ENCODE assay signal across 11 mouse cellular contexts in the genomic region with DNA sequence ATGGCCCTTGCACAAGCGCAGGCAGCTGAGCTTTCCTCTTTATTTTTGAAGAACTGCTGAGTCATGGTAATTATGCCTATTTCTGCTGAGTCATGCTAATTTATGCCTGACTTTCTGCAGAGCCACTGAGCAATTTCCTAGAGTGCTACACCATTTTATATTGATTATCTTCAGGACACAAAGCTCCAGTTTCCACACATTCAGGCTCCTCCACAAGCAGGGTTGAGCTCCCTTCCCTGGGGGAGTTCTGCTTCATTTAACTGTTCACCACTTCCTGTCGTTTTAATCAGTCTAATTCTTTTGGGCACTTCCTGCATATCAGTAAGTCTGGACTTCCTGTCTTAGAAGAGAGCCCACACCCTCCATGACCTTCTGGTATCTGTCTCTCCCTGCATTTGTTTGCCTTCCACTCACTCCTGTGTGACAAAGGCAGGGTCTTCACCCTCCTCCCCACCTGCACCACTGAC. TPM values are rescaled to one million over a fixed set of nuclear protein-coding genes. Genes with fewer than 3 reads are reported as not detected.
DNase-seq lines count a peak whose midpoint lies in the region; ATAC-seq and TF ChIP-seq lines count a peak whose summit lies in the region.
"Had no signal": no experiment of that assay in that cellular context is flagged by ENCODE, and none has a peak within 500 bp of the region (broad histone marks: within the 10 kb centered on the region; RNA-seq: fewer than 3 reads in every experiment).

No protein-coding gene starts in this region.

- no peaks in the 10 kb centered on the region for H3K36me3 ChIP-seq in spleen, adult 2 months (ENCODE audit: control insufficient read depth, insufficient read depth, low read length)

- peak; percentile 65 for ATAC-seq in activated CD4-positive, CD25-positive, alpha-beta regulatory T cell, adult 4 months

- no peak for DNase-seq in spleen, adult 2 months (ENCODE audit: low read depth in 1 of 2, low spot score in 2 of 2)
- DNase-seq in spleen, postnatal 4 days (ENCODE audit: low spot score in 2 of 2): no peak
- peak; percentile 50 for DNase-seq in liver
- DNase-seq in urinary bladder, postnatal 36 days (ENCODE audit: low spot score in 2 of 2): no peak
- no peak for DNase-seq in kidney, adult 11 months
- no peak for DNase-seq in layer of hippocampus, postnatal 36 days
- DNase-seq: cerebellum, adult 9-10 months; kidney, postnatal 25 days; right cerebral cortex, postnatal 14 days had no signal

- no peaks in the 10 kb centered on the region for H3K27me3 ChIP-seq in spleen, adult 2 months (ENCODE audit: control insufficient read depth, insufficient read depth, low read length)

- WGBS in spleen, adult 2 months: 29% methylated on average over 2 of the region's 2 CpGs

- no peak for TF ChIP-seq CTCF in spleen, adult 2 months (IDR thresholded peaks at IDR 0.05; ENCODE audit: extremely low read depth, insufficient read depth, insufficient read length, insufficient replicate concordance)

- no peak for TF ChIP-seq POLR2A in spleen, adult 2 months (IDR thresholded peaks at IDR 0.05; ENCODE audit: low read depth, low read length)

- no peak overlapping the region for H3K4me3 ChIP-seq in spleen, adult 2 months (ENCODE audit: extremely low read depth, insufficient read depth, insufficient read length)

- peaks cover 2% of the 10 kb centered on the region; the same call in 1 of the 2 replicates for H3K4me1 ChIP-seq in spleen, adult 2 months (ENCODE audit: control insufficient read depth, insufficient read depth, insufficient read length)

- H3K27ac ChIP-seq in spleen, adult 2 months (ENCODE audit: insufficient read depth, low read length): 0 out of 2 replicates have a peak overlapping the region, but pooled peaks have one; percentile 43

RNA-seq across cellular contexts. Expression of a gene that starts 4.0 kb away (rescaled TPM):
- polyA plus RNA-seq in spleen, adult 2 months (2012; rRNA removed): not detected in 2 replicates
- polyA plus RNA-seq in activated CD4-positive, CD25-positive, alpha-beta regulatory T cell, adult 4 months (2017; shearing (Covaris generic)): not detected
- total RNA-seq in layer of hippocampus, postnatal 36 days (2021): not detected
- polyA plus RNA-seq: midbrain, embryonic 11.5 days had no signal

RNA-seq across cellular contexts. Expression of a gene that starts 30.2 kb away (rescaled TPM):
- polyA plus RNA-seq in spleen, adult 2 months (2012; rRNA removed): 0.05 TPM in 1 of 2 replicates, not detected in the other
- under 1 TPM in 1 of 2 experiments, not detected in 1; 0.21 TPM for polyA plus RNA-seq in activated CD4-positive, CD25-positive, alpha-beta regulatory T cell, adult 4 months (2017; shearing (Covaris generic))
- total RNA-seq in layer of hippocampus, postnatal 36 days (2021): not detected

RNA-seq across cellular contexts. Expression of a gene that starts 39.7 kb away (rescaled TPM):
- not detected in 2 replicates for polyA plus RNA-seq in spleen, adult 2 months (2012; rRNA removed)
- polyA plus RNA-seq in activated CD4-positive, CD25-positive, alpha-beta regulatory T cell, adult 4 months (2017; shearing (Covaris generic)): not detected
- total RNA-seq in layer of hippocampus, postnatal 36 days (2021): not detected
- polyA plus RNA-seq: midbrain, embryonic 11.5 days had no signal
